Mouse (Mus musculus): ENCODE measurements around the gene Pfdn5. TPM values are rescaled to one million over a fixed set of nuclear protein-coding genes. Genes with fewer than 3 reads are reported as not detected.

Pfdn5 gene
- polyA plus RNA-seq, 1 experiment from 2014 or later: 464 TPM

DNA sequence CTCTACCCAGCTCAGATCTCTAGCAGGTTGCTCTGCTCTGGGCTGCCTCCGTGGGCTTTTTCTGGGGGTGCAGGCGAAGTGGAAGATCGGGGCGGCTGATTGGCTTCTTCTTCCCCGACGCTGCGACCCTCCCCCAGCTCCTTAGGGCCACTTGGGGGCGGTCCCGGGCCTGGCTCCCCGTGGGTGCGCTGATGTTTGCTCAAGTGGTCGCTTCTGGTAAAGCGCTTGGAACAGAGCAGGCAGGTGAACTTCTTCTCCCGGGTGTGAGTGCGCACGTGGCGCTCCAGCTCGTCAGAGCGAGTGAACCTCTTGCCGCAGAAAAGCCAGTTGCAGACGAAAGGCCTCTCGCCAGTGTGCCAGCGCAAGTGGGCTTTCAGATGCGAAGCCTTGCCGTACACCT, 32.2 kb downstream of the Pfdn5 start:
- 2% methylated on average over 21 of the region's 25 CpGs for WGBS
- H3K27ac ChIP-seq (ENCODE audit: low read depth, low read length): no peak overlapping the region
- no peaks in the 10 kb centered on the region for H3K9me3 ChIP-seq (ENCODE audit: control insufficient read depth, low read length)
- peak overlapping the region; percentile 42 for H3K4me2 ChIP-seq (ENCODE audit: low read length)
- H3K4me1 ChIP-seq (ENCODE audit: control insufficient read depth, insufficient read depth, low read depth, low read length): peaks cover 24% of the 10 kb centered on the region
- no peaks in the 10 kb centered on the region for H3K36me3 ChIP-seq (ENCODE audit: control insufficient read depth, insufficient read depth, low read length)
- ATAC-seq: no peak
- H3K9ac ChIP-seq (ENCODE audit: low read depth, low read length): peak overlapping the region; percentile 38
- peaks cover 27% of the 10 kb centered on the region for H3K27me3 ChIP-seq (replicated peaks; ENCODE audit: control insufficient read depth, insufficient read depth, low read length)
- peak overlapping the region; percentile 9 for H3K4me3 ChIP-seq (ENCODE audit: low read length)

GRCm38 (mm10) chr15:102358834-102359233, 32.9 kb downstream of the Pfdn5 start:
- Histone ChIP-seq H3K27me3 (replicated peaks; ENCODE audit: control insufficient read depth, insufficient read depth, low read length) (peaks cover 27% of the 10 kb centered on the region), H3K4me3 (ENCODE audit: low read length) (no peak overlapping the region), H3K9ac (ENCODE audit: low read depth, low read length) (no peak overlapping the region; the same call in 1 of the 2 replicates), H3K9me3 (ENCODE audit: control insufficient read depth, low read length) (no peaks in the 10 kb centered on the region), H3K36me3 (ENCODE audit: control insufficient read depth, insufficient read depth, low read length) (no peaks in the 10 kb centered on the region), H3K4me2 (ENCODE audit: low read length) (no peak overlapping the region), H3K4me1 (ENCODE audit: control insufficient read depth, insufficient read depth, low read depth, low read length) (peaks cover 24% of the 10 kb centered on the region), H3K27ac (ENCODE audit: low read depth, low read length) (no peak overlapping the region)
- ATAC-seq: no peak
- WGBS: 26% methylated on average over 5 of the region's 5 CpGs

DNA sequence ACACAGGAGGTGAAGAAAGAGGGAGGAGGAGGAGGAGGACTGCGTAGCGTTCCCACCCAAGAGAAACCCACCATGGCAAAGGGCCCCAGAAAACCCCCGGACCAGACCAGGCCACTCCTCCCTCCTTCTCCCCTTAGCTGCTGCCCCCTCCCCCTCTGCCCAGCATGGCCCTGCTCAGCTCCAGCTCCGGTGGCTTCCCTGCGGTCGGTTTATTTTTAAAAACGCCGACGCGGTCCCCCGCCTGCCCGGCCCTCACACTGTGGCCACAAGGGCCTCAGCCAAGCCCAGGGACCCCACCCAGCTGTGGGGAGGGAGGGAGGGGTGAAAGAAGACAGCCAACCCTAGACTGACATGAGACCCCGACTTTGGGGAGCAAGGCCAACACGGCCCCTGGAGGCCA, 36.7 kb downstream of the Pfdn5 start:
- no peak overlapping the region for H3K4me3 ChIP-seq (ENCODE audit: low read length)
- peaks cover 14% of the 10 kb centered on the region for H3K27me3 ChIP-seq (replicated peaks; ENCODE audit: control insufficient read depth, insufficient read depth, low read length)
- peaks cover 17% of the 10 kb centered on the region for H3K4me1 ChIP-seq (ENCODE audit: control insufficient read depth, insufficient read depth, low read depth, low read length)
- no peak overlapping the region for H3K9ac ChIP-seq (ENCODE audit: low read depth, low read length)
- H3K9me3 ChIP-seq (ENCODE audit: control insufficient read depth, low read length): no peaks in the 10 kb centered on the region
- no peak overlapping the region for H3K27ac ChIP-seq (ENCODE audit: low read depth, low read length)
- ATAC-seq: no peak
- WGBS: 13% methylated on average over 13 of the region's 14 CpGs
- peak overlapping the region; percentile 39 for H3K4me2 ChIP-seq (ENCODE audit: low read length)
- H3K36me3 ChIP-seq (ENCODE audit: control insufficient read depth, insufficient read depth, low read length): no peaks in the 10 kb centered on the region

DNA sequence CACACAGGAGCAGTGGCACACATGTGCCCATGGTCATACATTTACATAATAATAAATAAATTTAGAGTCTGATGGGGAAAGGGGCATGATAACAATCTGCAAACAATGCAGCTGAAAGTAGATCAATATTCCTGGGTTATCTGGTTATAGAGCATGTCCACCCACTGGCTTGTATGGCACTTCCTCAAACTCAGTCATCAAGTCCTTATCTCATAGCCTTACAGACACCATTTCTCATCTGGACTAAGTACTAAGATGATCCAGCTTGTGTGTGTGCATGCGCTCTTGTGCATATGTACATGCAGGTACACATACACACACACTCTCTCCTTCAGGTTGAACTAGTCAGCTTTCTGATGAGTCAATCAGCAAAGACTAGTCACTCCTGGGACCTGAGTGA, 38.8 kb downstream of the Pfdn5 start:
- ATAC-seq: no peak
- Histone ChIP-seq H3K9me3 (ENCODE audit: control insufficient read depth, low read length) (no peaks in the 10 kb centered on the region), H3K4me2 (ENCODE audit: low read length) (no peak overlapping the region), H3K27me3 (replicated peaks; ENCODE audit: control insufficient read depth, insufficient read depth, low read length) (peaks cover 4% of the 10 kb centered on the region; the same call in 1 of the 2 replicates), H3K9ac (ENCODE audit: low read depth, low read length) (no peak overlapping the region), H3K27ac (ENCODE audit: low read depth, low read length) (no peak overlapping the region), H3K36me3 (ENCODE audit: control insufficient read depth, insufficient read depth, low read length) (no peaks in the 10 kb centered on the region), H3K4me3 (ENCODE audit: low read length) (no peak overlapping the region), H3K4me1 (ENCODE audit: control insufficient read depth, insufficient read depth, low read depth, low read length) (peaks cover 8% of the 10 kb centered on the region)
- WGBS: 100% methylated on average over 1 of the region's 1 CpGs

DNA sequence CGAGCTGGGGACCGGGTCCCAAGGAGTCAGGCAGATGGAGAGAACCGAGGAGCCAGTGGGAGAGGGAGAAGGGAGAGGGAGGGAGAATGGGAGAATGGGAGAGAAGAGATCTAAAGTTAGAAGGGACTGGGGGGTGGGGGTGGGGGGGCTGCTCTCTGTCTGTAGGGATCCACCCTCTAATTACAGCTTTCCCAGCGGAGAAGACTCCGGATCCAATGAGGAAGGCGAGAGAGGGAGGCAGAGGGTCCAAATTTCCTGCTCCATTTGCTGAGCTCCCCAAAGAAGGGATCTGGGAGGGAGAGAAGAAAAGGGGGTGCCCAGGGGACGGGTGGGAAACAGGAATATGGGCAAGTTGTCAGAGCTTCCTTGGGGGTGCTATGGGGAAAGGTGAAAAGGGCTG, 40.3 kb downstream of the Pfdn5 start:
- no peak overlapping the region for H3K27ac ChIP-seq (ENCODE audit: low read depth, low read length)
- no peaks in the 10 kb centered on the region for H3K36me3 ChIP-seq (ENCODE audit: control insufficient read depth, insufficient read depth, low read length)
- H3K4me1 ChIP-seq (ENCODE audit: control insufficient read depth, insufficient read depth, low read depth, low read length): peaks cover 8% of the 10 kb centered on the region
- H3K4me2 ChIP-seq (ENCODE audit: low read length): peak overlapping the region; percentile 55
- H3K9ac ChIP-seq (ENCODE audit: low read depth, low read length): peak overlapping the region; percentile 15; the same call in 1 of the 2 replicates
- no peak for ATAC-seq
- H3K9me3 ChIP-seq (ENCODE audit: control insufficient read depth, low read length): no peaks in the 10 kb centered on the region
- 5% methylated on average over 7 of the region's 7 CpGs for WGBS
- no peak overlapping the region; the same call in 1 of the 2 replicates for H3K4me3 ChIP-seq (ENCODE audit: low read length)
- peaks cover 7% of the 10 kb centered on the region for H3K27me3 ChIP-seq (replicated peaks; ENCODE audit: control insufficient read depth, insufficient read depth, low read length)

DNA sequence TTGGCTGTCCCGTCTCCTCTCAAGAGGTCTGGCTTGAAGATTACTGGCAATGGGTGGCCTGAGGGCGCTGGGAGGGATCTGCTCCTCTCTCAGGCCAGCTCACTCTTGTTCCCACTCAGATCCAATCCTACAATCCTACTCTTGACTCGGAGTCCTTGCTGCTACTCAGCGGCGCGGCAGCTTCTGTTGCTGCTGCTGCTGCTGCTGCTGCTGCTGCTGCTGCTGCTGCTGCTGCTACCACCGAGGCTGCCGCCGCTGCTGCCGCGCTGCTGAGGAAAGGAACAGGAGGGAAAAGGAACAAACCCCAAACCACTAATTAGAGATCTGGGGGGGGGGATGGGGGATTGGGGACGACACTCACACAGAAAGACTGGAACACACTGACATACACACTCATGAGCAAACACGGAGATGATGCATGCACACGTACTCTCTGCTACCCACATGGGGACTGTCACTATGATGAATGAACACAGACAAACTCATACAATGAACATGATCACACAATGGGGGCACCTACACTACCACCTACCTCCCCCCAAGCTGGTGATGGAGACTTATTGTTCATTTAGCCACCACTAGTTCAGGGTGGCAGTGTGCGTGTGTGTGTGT, 40.9 kb downstream of the Pfdn5 start, which contains the start of gene Sp7:
Gene Sp7 (minus strand): TSS at position 450 of the 612 bp plus-strand sequence.
- Histone ChIP-seq H3K36me3 (ENCODE audit: control insufficient read depth, insufficient read depth, low read length) (no peaks in the 10 kb centered on the region), H3K9ac (ENCODE audit: low read depth, low read length) (peak within 1 kb of the TSS; percentile 15; the same call in 1 of the 2 replicates), H3K9me3 (ENCODE audit: control insufficient read depth, low read length) (no peaks in the 10 kb centered on the region), H3K4me2 (ENCODE audit: low read length) (peak within 1 kb of the TSS; percentile 55), H3K4me1 (ENCODE audit: control insufficient read depth, insufficient read depth, low read depth, low read length) (peaks cover 8% of the 10 kb centered on the region), H3K4me3 (ENCODE audit: low read length) (peak within 1 kb of the TSS; percentile 29), H3K27me3 (replicated peaks; ENCODE audit: control insufficient read depth, insufficient read depth, low read length) (peaks cover 10% of the 10 kb centered on the region), H3K27ac (ENCODE audit: low read depth, low read length) (no peak within 1 kb of the TSS)
- WGBS: 4% methylated on average over 15 of the region's 15 CpGs
- peak; percentile 53; the same call in 1 of the 2 replicates for ATAC-seq

GRCm38 (mm10) chr15:102369972-102370371, 44.1 kb downstream of the Pfdn5 start:
- no peak for ATAC-seq
- Histone ChIP-seq H3K27ac (ENCODE audit: low read depth, low read length) (no peak overlapping the region), H3K27me3 (replicated peaks; ENCODE audit: control insufficient read depth, insufficient read depth, low read length) (peaks cover 8% of the 10 kb centered on the region), H3K36me3 (ENCODE audit: control insufficient read depth, insufficient read depth, low read length) (no peaks in the 10 kb centered on the region), H3K4me3 (ENCODE audit: low read length) (no peak overlapping the region), H3K9ac (ENCODE audit: low read depth, low read length) (no peak overlapping the region), H3K4me2 (ENCODE audit: low read length) (no peak overlapping the region), H3K4me1 (ENCODE audit: control insufficient read depth, insufficient read depth, low read depth, low read length) (peaks cover 8% of the 10 kb centered on the region), H3K9me3 (ENCODE audit: control insufficient read depth, low read length) (no peaks in the 10 kb centered on the region)
- WGBS: 18% methylated on average over 13 of the region's 13 CpGs

DNA sequence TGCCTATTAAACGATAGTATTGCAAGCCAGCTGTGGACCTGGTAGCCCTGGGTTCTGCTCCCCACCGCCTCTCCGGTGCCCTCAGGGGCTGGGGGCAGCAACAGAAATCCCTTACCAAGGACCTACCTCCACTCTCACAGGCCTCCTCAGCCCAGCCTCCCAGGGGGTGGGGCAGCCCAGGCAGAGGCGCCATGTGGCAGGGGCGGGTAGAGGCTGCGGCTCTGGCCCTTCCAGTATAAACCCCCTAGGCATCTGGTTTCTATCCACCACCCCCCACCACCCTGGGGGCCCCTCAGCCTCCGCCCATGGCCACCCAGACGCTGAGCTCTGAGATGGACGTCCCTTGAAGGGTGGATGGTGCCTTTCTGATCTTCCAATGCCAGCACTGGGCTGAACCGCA, 44.8 kb downstream of the Pfdn5 start:
- H3K36me3 ChIP-seq (ENCODE audit: control insufficient read depth, insufficient read depth, low read length): no peaks in the 10 kb centered on the region
- H3K4me1 ChIP-seq (ENCODE audit: control insufficient read depth, insufficient read depth, low read depth, low read length): peaks cover 8% of the 10 kb centered on the region
- no peak overlapping the region for H3K4me3 ChIP-seq (ENCODE audit: low read length)
- 20% methylated on average over 10 of the region's 10 CpGs for WGBS
- no peaks in the 10 kb centered on the region for H3K9me3 ChIP-seq (ENCODE audit: control insufficient read depth, low read length)
- H3K27ac ChIP-seq (ENCODE audit: low read depth, low read length): no peak overlapping the region
- no peak for ATAC-seq
- no peak overlapping the region for H3K4me2 ChIP-seq (ENCODE audit: low read length)
- peak overlapping the region; percentile 25; the same call in 1 of the 2 replicates for H3K9ac ChIP-seq (ENCODE audit: low read depth, low read length)
- peaks cover 6% of the 10 kb centered on the region for H3K27me3 ChIP-seq (replicated peaks; ENCODE audit: control insufficient read depth, insufficient read depth, low read length)

DNA sequence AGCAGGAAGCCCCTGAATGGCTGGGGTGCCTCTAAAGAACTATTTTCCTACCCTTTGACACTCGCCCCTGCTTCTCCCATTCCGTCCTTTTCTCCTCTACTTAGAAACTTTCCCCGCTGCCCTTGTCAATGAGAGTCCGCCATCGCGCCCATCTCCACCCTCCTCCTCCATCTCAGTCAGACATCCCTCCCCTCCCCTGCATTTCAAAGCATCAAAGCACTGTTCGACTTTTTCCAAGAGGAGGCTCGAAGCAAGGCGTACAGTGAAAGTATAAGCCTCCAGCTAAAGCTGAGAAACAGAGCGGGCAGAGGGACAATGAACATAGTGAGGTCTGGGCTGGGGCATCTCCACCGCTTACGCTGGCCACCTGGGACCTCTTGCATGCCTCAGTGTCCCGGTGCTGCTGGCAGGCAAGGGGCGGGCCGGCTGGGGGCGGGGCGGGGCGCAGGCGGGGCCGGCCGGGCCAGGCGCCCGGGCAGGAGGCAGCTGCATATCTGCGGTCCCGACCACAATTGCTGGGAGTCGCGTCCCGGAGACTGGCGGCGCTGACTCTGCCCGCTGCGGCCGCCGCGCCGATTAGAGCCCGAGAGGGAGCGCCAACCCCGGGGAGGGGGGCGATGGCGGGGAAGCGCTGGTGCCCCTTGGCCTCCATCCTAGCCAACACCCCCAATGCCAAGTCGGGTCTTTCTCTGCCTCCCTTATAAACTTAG, 50.7 kb downstream of the Pfdn5 start:
- Histone ChIP-seq H3K4me1 (ENCODE audit: control insufficient read depth, insufficient read depth, low read depth, low read length) (peaks cover 12% of the 10 kb centered on the region), H3K36me3 (ENCODE audit: control insufficient read depth, insufficient read depth, low read length) (no peaks in the 10 kb centered on the region)
- 0% methylated on average over 34 of the region's 43 CpGs for WGBS

More for the DNA sequence above, 50.7 kb downstream of the Pfdn5 start:
- H3K9ac ChIP-seq (ENCODE audit: low read depth, low read length): peak overlapping the region; percentile 78
- H3K4me2 ChIP-seq (ENCODE audit: low read length): peak overlapping the region; percentile 99
- no peaks in the 10 kb centered on the region for H3K27me3 ChIP-seq (replicated peaks; ENCODE audit: control insufficient read depth, insufficient read depth, low read length)
- ATAC-seq: peak; percentile 70
- no peaks in the 10 kb centered on the region for H3K9me3 ChIP-seq (ENCODE audit: control insufficient read depth, low read length)
- H3K4me3 ChIP-seq (ENCODE audit: low read length): peak overlapping the region; percentile 67
- H3K27ac ChIP-seq (ENCODE audit: low read depth, low read length): peak overlapping the region; percentile 59
